Mouse (Mus musculus) heart, embryonic 12.5 days (tissue): ENCODE results near the gene Pemt. TPM values are rescaled to one million over a fixed set of nuclear protein-coding genes. Genes with fewer than 3 reads are reported as not detected.
A peak's percentile ranks its signal among the peaks of the same experiment; 100 is the strongest.

Source experiments
- ATAC-seq: fragments of 200-750 bp; cut with Nextera tagmentation; 2 replicates; pipeline ENCODE4 v1.8.0; 2017; ENCODE audit warnings: moderate TSS enrichment, moderate library complexity; ENCODE audit not compliant: insufficient number of reproducible peaks, low FRiP score
- H3K27ac ChIP-seq: fragments of 300-500 bp; sonication (generic); 2 replicates; pipeline ENCODE4 v1.5.1; 2016; ENCODE audit warnings: mild to moderate bottlenecking, moderate library complexity; ENCODE audit not compliant: poor library complexity, severe bottlenecking
- H3K27me3 ChIP-seq: fragments of 300-500 bp; sonication (generic); replicated peaks from 2 replicates; pipeline ENCODE4 v1.6.1; 2016; ENCODE audit warnings: mild to moderate bottlenecking, moderate library complexity
- H3K36me3 ChIP-seq: fragments of 300-500 bp; sonication (generic); 2 replicates; pipeline ENCODE4 v1.6.1; 2016; ENCODE audit warnings: mild to moderate bottlenecking, moderate library complexity
- H3K4me1 ChIP-seq: fragments of 300-500 bp; sonication (generic); replicated peaks from 2 replicates; pipeline ENCODE4 v1.6.1; 2016; ENCODE audit warnings: mild to moderate bottlenecking
- H3K4me2 ChIP-seq: fragments of 300-500 bp; sonication (generic); 2 replicates; pipeline ENCODE4 v1.6.1; 2016; ENCODE audit warnings: mild to moderate bottlenecking, moderate library complexity
- H3K4me3 ChIP-seq: fragments of 300-500 bp; sonication (generic); 2 replicates; pipeline ENCODE4 v1.5.1; 2016; ENCODE audit warnings: mild to moderate bottlenecking
- H3K9ac ChIP-seq: fragments of 300-500 bp; sonication (generic); 2 replicates; pipeline ENCODE4 v1.6.1; 2016; ENCODE audit warnings: mild to moderate bottlenecking, moderate library complexity
- H3K9me3 ChIP-seq: fragments of 300-500 bp; sonication (generic); replicated peaks from 2 replicates; pipeline ENCODE4 v1.6.1; 2016; ENCODE audit warnings: mild to moderate bottlenecking, moderate library complexity
- whole genome bisulfite sequencing: fragments of 180-500 bp; shearing (Covaris S2); methylation state at CpG from one replicate; pipeline ENCODE4 v1.1.7; 2016; 5-methylcytosine and 5-hydroxymethylcytosine counted together
- polyA plus RNA-seq: library from polyadenylated mRNA; unstranded; fragments of >200 nt; fragmentation: Nextera tagmentation; extraction: Ambion mirVana; gene quantifications from 2 replicates; pipeline ENCODE4 v1.2.1, GENCODE M21; 2016

The Pemt gene
- polyA plus RNA-seq, 1 experiment from 2014 or later, result 12.6 TPM

- Histone ChIP-seq H3K36me3 (no peaks in the 10 kb centered on the region), H3K27ac (no peak overlapping the region), H3K4me3 (no peak overlapping the region), H3K9ac (no peak overlapping the region), H3K4me1 (peaks cover 9% of the 10 kb centered on the region), H3K9me3 (no peaks in the 10 kb centered on the region), H3K4me2 (no peak overlapping the region), H3K27me3 (no peaks in the 10 kb centered on the region)
- 74% methylated on average over 6 of the region's 6 CpGs for WGBS
- ATAC-seq, result no peak
Observed at GRCm38 (mm10) chr11:60056520-60056919, 10.2 kb upstream of the Pemt start.

DNA sequence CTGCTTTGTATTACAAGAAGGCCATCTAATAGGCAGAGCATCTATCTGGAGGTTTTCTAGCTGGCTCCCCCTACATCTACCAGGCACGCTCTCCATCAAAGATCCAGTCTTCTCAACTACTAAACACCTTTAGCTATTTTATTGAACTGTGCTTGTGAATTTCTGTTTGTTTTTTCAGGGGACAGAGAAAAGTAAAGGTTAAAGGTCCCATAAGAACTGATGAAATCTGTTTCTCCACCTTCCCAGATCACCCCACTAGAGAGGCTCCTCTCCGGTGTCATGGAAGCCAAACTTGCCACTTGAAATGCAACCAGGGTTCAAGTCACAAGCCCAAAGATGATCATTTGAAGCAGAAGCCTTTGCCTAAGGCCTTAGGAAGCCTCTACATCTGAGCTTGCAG is 2.6 kb upstream of the Pemt start:
- H3K36me3 ChIP-seq, result no peaks in the 10 kb centered on the region
- no peak for ATAC-seq
- H3K9me3 ChIP-seq, result no peaks in the 10 kb centered on the region
- H3K4me2 ChIP-seq, result no peak overlapping the region
- no peaks in the 10 kb centered on the region for H3K27me3 ChIP-seq
- WGBS, result 82% methylated on average over 2 of the region's 2 CpGs
- no peak overlapping the region for H3K27ac ChIP-seq
- peaks cover 4% of the 10 kb centered on the region; the same call in 1 of the 2 replicates for H3K4me1 ChIP-seq
- H3K9ac ChIP-seq, result no peak overlapping the region
- no peak overlapping the region for H3K4me3 ChIP-seq

GRCm38 (mm10) chr11:60045676-60046057 is 622 bp downstream of the Pemt start:
- peak; percentile 9; the same call in 1 of the 2 replicates for ATAC-seq
- no peak overlapping the region for H3K27ac ChIP-seq
- WGBS, result 6% methylated on average over 3 of the region's 3 CpGs

GRCm38 (mm10) chr11:60044777-60045176 is 1.5 kb downstream of the Pemt start:
- Histone ChIP-seq H3K4me1 (peaks cover 4% of the 10 kb centered on the region; the same call in 1 of the 2 replicates), H3K9ac (no peak overlapping the region), H3K27me3 (no peaks in the 10 kb centered on the region), H3K9me3 (no peaks in the 10 kb centered on the region), H3K36me3 (no peaks in the 10 kb centered on the region), H3K4me3 (no peak overlapping the region), H3K27ac (no peak overlapping the region), H3K4me2 (no peak overlapping the region)
- ATAC-seq, result no peak
- 93% methylated on average over 1 of the region's 1 CpGs for WGBS

More at GRCm38 (mm10) chr11:60045676-60046057, 622 bp downstream of the Pemt start:
- Histone ChIP-seq H3K4me1 (peaks cover 4% of the 10 kb centered on the region; the same call in 1 of the 2 replicates), H3K4me2 (peak overlapping the region; percentile 74), H3K9ac (peak overlapping the region; percentile 31), H3K9me3 (no peaks in the 10 kb centered on the region), H3K4me3 (peak overlapping the region; percentile 53), H3K27me3 (no peaks in the 10 kb centered on the region), H3K36me3 (no peaks in the 10 kb centered on the region)

DNA sequence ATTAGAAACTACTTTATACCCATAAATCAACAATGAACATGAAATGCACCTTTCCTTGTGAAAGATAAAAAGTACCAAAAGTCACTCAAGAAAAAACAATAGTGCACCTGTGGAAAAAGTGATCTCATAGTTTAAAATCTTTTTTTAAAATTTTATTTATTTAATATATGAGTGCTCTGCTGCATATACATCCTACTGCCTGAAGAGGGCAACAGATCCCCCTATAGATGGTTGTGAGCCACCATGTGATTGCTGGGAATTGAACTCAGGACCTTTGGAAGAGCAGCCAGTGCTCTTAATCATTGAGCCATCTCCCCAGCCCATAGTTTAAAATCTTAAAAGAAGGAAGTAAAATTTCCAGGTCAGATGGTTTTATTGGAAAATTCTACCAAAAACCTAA is 4.0 kb downstream of the Pemt start:
- no peaks in the 10 kb centered on the region for H3K9me3 ChIP-seq
- no peak overlapping the region for H3K4me3 ChIP-seq
- no peak overlapping the region for H3K4me2 ChIP-seq
- ATAC-seq, result no peak
- H3K27me3 ChIP-seq, result no peaks in the 10 kb centered on the region
- no peak overlapping the region for H3K27ac ChIP-seq
- H3K9ac ChIP-seq, result no peak overlapping the region
- no peaks in the 10 kb centered on the region for H3K36me3 ChIP-seq
- peaks cover 4% of the 10 kb centered on the region; the same call in 1 of the 2 replicates for H3K4me1 ChIP-seq

DNA sequence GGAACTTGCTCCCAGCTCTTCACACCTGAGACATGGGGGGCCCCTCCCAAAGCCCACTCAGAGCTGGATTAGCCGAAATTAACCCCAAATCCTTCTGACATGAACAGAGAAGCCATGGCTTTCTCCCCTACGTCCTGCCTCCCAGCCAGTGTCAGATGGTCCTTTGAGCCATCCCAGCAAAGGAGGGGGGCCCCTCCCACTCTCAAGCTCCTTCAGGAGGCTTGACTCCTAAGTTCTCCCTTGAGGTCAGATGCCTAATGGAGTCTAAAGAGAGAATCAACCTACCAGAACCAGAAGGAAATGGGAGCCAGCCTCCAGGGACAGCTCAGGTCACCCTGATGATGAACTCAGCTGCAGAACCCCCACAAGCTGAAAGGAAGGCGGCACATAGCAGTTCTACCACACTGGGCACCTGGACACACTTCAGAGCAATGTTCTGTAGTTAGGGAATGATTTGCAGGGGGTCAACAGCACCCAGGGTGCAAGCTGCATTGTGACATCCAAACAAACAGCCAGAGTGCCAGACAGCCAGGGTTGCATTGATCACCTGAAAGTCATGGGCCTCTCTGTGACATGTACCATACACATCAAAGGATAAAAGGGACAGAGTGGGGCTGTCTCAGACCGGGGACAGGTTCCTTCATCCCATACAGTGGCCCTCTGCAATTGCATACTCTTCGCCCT is 9.6 kb downstream of the Pemt start:
- Histone ChIP-seq H3K27me3 (no peaks in the 10 kb centered on the region), H3K9me3 (no peaks in the 10 kb centered on the region), H3K4me3 (no peak overlapping the region), H3K9ac (no peak overlapping the region; the same call in 1 of the 2 replicates), H3K36me3 (no peaks in the 10 kb centered on the region), H3K4me1 (peaks cover 15% of the 10 kb centered on the region), H3K27ac (no peak overlapping the region), H3K4me2 (no peak overlapping the region)
- no peak for ATAC-seq
- WGBS, result 62% methylated on average over 5 of the region's 5 CpGs

GRCm38 (mm10) chr11:60034911-60035400 is 11.3 kb downstream of the Pemt start:
- Histone ChIP-seq H3K4me2 (no peak overlapping the region), H3K27me3 (no peaks in the 10 kb centered on the region), H3K27ac (no peak overlapping the region), H3K9ac (no peak overlapping the region), H3K9me3 (no peaks in the 10 kb centered on the region), H3K4me1 (peaks cover 21% of the 10 kb centered on the region), H3K4me3 (no peak overlapping the region), H3K36me3 (no peaks in the 10 kb centered on the region)
- 82% methylated on average over 8 of the region's 8 CpGs for WGBS
- ATAC-seq, result no peak

DNA sequence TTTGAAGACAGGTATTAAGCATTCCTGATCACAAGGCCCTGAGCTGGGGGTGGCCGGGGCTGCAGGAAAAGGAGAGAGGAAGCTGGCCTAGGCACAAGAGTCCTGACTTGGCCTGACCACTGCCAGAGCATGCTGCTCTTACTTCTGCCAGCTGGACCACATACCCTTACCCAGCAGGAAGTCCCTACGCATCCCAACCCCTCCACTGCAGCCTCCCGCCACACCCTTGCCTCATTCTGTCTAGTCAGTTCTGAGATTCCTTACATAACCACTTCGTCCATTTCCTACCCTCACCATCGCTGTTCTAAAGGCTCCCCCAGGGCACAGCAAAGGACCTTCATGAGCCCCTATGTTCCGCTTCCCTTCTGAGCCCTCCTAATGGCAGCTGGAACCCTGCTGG is 12.0 kb downstream of the Pemt start:
- H3K9me3 ChIP-seq, result no peaks in the 10 kb centered on the region
- H3K4me1 ChIP-seq, result peaks cover 21% of the 10 kb centered on the region
- H3K4me3 ChIP-seq, result no peak overlapping the region
- H3K4me2 ChIP-seq, result no peak overlapping the region
- H3K36me3 ChIP-seq, result no peaks in the 10 kb centered on the region
- no peak overlapping the region for H3K27ac ChIP-seq
- 82% methylated on average over 5 of the region's 6 CpGs for WGBS
- no peak overlapping the region for H3K9ac ChIP-seq
- H3K27me3 ChIP-seq, result no peaks in the 10 kb centered on the region
- no peak for ATAC-seq

DNA sequence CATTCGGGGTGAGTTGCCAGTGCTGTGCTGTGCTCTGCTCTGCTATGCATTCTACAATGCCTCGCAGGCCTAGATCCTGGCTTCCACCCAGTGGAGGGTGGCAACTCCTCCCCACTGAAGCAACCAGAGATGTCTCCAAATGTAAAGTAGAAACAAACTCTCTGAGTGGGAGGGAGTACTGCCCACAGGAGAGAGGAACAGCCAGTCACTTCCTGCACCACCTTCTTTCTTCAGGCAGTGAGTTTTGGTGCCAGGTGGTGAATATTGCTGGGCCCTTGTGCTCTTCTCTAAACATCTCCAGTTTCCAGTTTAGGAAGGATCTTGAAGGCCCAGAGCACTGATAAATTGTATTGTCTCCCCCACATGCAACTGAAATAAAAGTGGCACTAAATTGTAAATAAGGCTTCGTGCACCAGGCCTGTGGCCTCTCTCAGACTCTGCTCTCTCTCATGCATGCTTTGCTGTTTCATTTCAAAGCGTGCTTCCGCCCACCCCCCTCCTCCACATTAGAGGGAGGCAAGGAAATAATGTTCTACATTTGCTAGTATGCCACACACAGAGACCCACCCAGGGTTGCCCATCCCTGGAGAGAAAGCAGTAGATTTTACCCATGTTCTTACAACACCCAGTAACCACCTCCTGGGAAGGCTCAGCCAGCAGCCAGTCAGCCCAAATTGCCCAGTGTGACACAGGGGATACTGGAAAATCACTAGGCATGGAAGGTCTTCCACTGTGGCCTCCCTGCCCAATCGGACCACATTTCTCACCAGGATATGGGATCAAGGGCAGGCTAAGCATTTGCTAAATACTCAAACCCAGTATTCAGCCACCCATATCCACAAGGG is 13.5 kb downstream of the Pemt start:
- Histone ChIP-seq H3K4me3 (no peak overlapping the region), H3K9me3 (no peaks in the 10 kb centered on the region), H3K4me2 (no peak overlapping the region), H3K9ac (no peak overlapping the region), H3K27ac (no peak overlapping the region), H3K27me3 (no peaks in the 10 kb centered on the region), H3K36me3 (no peaks in the 10 kb centered on the region), H3K4me1 (peaks cover 29% of the 10 kb centered on the region)
- 83% methylated on average over 6 of the region's 6 CpGs for WGBS
- ATAC-seq, result no peak

DNA sequence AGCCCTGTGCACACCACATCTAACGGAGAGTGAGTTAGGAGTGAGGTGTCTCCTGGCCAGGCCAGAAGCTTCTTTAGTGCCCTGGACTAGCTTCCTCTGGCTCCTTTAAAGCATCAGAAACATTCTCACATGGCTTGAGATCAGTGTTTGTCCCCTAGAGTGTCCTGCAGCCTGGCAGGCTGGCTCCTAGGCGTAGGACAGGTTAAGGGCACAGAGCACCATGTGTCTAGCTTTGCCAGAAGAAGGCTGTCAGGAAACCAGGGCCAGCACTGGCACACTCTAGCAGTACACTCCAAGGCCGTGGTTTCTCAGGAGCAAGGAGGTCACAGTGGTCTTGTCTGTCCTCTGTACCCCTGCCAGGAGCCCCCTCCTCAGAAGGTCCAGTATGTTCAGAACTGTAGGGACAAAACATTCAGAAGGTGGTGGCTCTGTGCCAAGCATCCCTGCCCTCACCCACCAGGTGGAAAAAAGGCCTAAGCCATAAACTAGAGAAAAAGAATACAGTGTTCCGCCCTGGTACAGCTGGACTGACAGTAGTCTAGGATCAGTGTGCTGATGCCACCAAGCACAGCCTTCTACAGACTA is 15.4 kb downstream of the Pemt start:
- ATAC-seq, result no peak
- Histone ChIP-seq H3K4me2 (no peak overlapping the region), H3K4me1 (peaks cover 28% of the 10 kb centered on the region), H3K27me3 (no peaks in the 10 kb centered on the region), H3K9ac (no peak overlapping the region), H3K4me3 (no peak overlapping the region), H3K36me3 (no peaks in the 10 kb centered on the region), H3K9me3 (no peaks in the 10 kb centered on the region), H3K27ac (no peak overlapping the region)
- 83% methylated on average over 4 of the region's 4 CpGs for WGBS

- ATAC-seq, result no peak
- H3K27ac ChIP-seq, result no peak overlapping the region
- H3K27me3 ChIP-seq, result no peaks in the 10 kb centered on the region
- no peak overlapping the region for H3K9ac ChIP-seq
- H3K4me1 ChIP-seq, result peaks cover 35% of the 10 kb centered on the region
- no peaks in the 10 kb centered on the region for H3K9me3 ChIP-seq
- H3K4me3 ChIP-seq, result no peak overlapping the region
- WGBS, result 64% methylated on average over 9 of the region's 9 CpGs
- H3K4me2 ChIP-seq, result no peak overlapping the region
- H3K36me3 ChIP-seq, result no peaks in the 10 kb centered on the region
Observed at GRCm38 (mm10) chr11:60029976-60030375, 16.3 kb downstream of the Pemt start.
